Mouse (Mus musculus) G1E (cell line): ENCODE results near the gene Dcdc2b.

Source experiments
- CTCF ChIP-seq: IDR thresholded peaks from 2 replicates; pipeline ENCODE4 v1.5.1; 2012; ENCODE audit warnings: low read depth, low read length, inconsistent platforms, mixed read lengths
- GATA2 ChIP-seq: IDR thresholded peaks from 2 replicates; pipeline ENCODE4 v1.6.1; 2012; ENCODE audit warnings: low read depth, low read length, inconsistent platforms, borderline replicate concordance
- TAL1 ChIP-seq: conservative IDR thresholded peaks from 2 replicates; pipeline ENCODE4 v1.6.1; 2012; ENCODE audit warnings: low read depth, low read length, inconsistent platforms, mixed read lengths

GRCm38 (mm10) chr4:129626035-129626434 is 12.0 kb upstream of the Dcdc2b start:
- TF ChIP-seq CTCF: no peak
- no peak for TF ChIP-seq GATA2
- no peak for TF ChIP-seq TAL1
